Mouse (Mus musculus): ENCODE measurements at regions not wholly inside any gene's neighbourhood (a gene's known extent, or its start where the extent isn't known, plus 50 kb on each side); places are given as distances from the start of the nearest gene placed in this dataset.

DNA sequence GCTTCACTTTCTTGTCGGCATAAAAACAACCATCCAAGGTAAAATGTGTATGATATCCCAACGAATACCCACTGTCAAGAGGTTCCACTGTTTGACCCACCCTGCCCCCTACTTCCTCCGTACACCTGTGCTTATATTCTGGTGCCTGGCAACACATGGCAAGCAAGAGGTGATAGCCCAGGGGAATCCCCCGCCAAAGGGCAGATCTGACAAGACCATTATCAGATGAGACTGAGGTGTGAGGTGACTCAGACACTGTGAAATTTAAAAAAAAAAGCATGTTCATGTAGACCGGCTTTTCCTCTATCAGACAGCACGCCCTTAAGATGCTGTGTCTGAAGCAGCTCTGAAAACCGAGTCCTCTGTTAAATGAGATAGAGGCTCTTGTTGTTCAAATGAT is 89.4 kb upstream of the Bach2 start:
- ATAC-seq (ENCODE audit: low FRiP score, low read depth) (no peak), DNase-seq (ENCODE audit: low spot score) (no peak)
- H3K4me3 ChIP-seq (replicated peaks; ENCODE audit: low read length), result no peak overlapping the region
- no peaks in the 10 kb centered on the region for H3K36me3 ChIP-seq (ENCODE audit: control insufficient read depth, insufficient read depth, low read length)
- H3K4me1 ChIP-seq (ENCODE audit: control insufficient read depth, insufficient read depth, low read length), result peaks cover 12% of the 10 kb centered on the region
- no peaks in the 10 kb centered on the region for H3K27me3 ChIP-seq (ENCODE audit: control insufficient read depth, insufficient read depth, low read length)
- H3K27ac ChIP-seq (replicated peaks; ENCODE audit: low read depth, low read length), result no peak overlapping the region
- H3K9ac ChIP-seq (ENCODE audit: low read depth, low read length, severe bottlenecking), result no peak overlapping the region
- WGBS, result 86% methylated on average over 7 of the region's 7 CpGs
- no peaks in the 10 kb centered on the region for H3K9me3 ChIP-seq (ENCODE audit: control insufficient read depth, low read length)
- no peak overlapping the region for H3K4me2 ChIP-seq (replicated peaks; ENCODE audit: low read depth, low read length, severe bottlenecking)
- no peak for TF ChIP-seq POLR2A (IDR thresholded peaks at IDR 0.05; ENCODE audit: borderline replicate concordance, extremely low read depth, insufficient read depth, insufficient read length)

DNA sequence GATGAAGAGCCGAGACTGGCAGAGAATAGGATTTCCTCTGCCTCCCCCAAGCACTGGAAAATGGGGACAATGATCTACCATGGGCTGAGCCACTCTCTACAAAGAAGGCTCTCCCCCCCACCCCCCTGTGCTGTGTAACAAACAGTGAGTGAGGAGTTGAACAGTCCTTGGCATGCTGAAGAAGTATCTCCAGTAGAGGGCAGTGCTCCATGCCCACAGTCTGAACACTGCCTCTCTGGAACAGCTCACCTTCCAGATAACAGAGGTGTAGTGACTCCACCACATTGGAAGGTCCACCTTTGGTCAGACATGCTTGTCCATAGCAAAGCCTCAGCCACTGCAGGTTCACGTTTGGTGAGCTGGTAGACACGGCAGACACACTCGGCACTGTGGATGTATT is 85.2 kb upstream of the Bach2 start:
- no peak overlapping the region for H3K9ac ChIP-seq (ENCODE audit: low read depth, low read length, severe bottlenecking)
- no peak overlapping the region for H3K4me2 ChIP-seq (replicated peaks; ENCODE audit: low read depth, low read length, severe bottlenecking)
- H3K4me3 ChIP-seq (replicated peaks; ENCODE audit: low read length), result no peak overlapping the region
- 77% methylated on average over 4 of the region's 4 CpGs for WGBS
- DNase-seq (ENCODE audit: low spot score) (peak; percentile 55), ATAC-seq (ENCODE audit: low FRiP score, low read depth) (no peak; the same call in 1 of the 2 replicates)
- TF ChIP-seq POLR2A (IDR thresholded peaks at IDR 0.05; ENCODE audit: borderline replicate concordance, extremely low read depth, insufficient read depth, insufficient read length), result no peak
- peaks cover 20% of the 10 kb centered on the region for H3K4me1 ChIP-seq (ENCODE audit: control insufficient read depth, insufficient read depth, low read length)
- no peaks in the 10 kb centered on the region for H3K36me3 ChIP-seq (ENCODE audit: control insufficient read depth, insufficient read depth, low read length)
- H3K27ac ChIP-seq (replicated peaks; ENCODE audit: low read depth, low read length), result no peak overlapping the region
- no peaks in the 10 kb centered on the region for H3K27me3 ChIP-seq (ENCODE audit: control insufficient read depth, insufficient read depth, low read length)
- no peaks in the 10 kb centered on the region for H3K9me3 ChIP-seq (ENCODE audit: control insufficient read depth, low read length)

DNA sequence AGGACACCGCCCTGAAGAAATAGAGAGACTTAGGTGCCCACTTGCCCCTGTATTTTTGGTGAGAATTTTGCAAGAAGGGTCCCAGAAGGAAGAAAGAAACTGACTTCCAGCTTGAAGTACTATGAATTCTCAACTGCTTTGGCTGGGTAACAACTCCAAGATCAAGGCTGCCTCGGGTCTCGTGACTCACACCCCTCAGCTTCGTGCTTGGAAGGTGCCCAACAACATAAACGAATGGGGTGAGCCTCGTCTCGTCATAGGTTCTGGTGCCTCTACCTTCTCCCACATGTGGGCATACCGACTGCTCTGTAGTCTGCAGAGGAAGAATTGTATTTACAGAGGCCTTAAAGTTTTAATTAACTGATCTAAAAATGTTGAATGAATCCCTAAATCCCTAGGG is 81.6 kb upstream of the Bach2 start:
- TF ChIP-seq POLR2A (IDR thresholded peaks at IDR 0.05; ENCODE audit: borderline replicate concordance, extremely low read depth, insufficient read depth, insufficient read length), result no peak
- H3K9ac ChIP-seq (ENCODE audit: low read depth, low read length, severe bottlenecking), result no peak overlapping the region
- H3K36me3 ChIP-seq (ENCODE audit: control insufficient read depth, insufficient read depth, low read length), result no peaks in the 10 kb centered on the region
- no peak overlapping the region for H3K4me3 ChIP-seq (replicated peaks; ENCODE audit: low read length)
- DNase-seq (ENCODE audit: low spot score) (peak; percentile 24), ATAC-seq (ENCODE audit: low FRiP score, low read depth) (no peak)
- no peaks in the 10 kb centered on the region for H3K9me3 ChIP-seq (ENCODE audit: control insufficient read depth, low read length)
- H3K4me2 ChIP-seq (replicated peaks; ENCODE audit: low read depth, low read length, severe bottlenecking), result no peak overlapping the region
- 40% methylated on average over 8 of the region's 8 CpGs for WGBS
- peaks cover 16% of the 10 kb centered on the region for H3K4me1 ChIP-seq (ENCODE audit: control insufficient read depth, insufficient read depth, low read length)
- H3K27me3 ChIP-seq (ENCODE audit: control insufficient read depth, insufficient read depth, low read length), result no peaks in the 10 kb centered on the region
- no peak overlapping the region for H3K27ac ChIP-seq (replicated peaks; ENCODE audit: low read depth, low read length)

DNA sequence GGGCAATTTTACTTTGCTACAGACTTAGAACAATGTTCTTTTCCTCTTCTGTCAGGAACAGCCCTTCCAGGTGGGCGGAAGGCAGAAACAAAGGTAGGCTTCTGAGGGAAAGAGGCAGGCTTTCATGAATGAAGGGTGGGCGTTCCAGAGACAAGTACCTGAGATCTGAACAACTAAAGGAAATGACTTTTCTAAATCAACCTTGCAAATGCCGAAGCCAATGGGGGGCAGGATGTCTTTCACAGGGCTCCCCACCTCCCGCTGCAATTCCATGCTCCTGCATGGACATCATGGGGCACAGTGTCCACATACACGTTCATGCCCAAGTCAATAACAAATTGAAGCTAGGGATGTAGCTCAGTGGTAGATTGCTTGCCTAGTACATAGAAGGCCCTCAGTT is 80.2 kb upstream of the Bach2 start:
- no peak overlapping the region for H3K27ac ChIP-seq (replicated peaks; ENCODE audit: low read depth, low read length)
- no peak for TF ChIP-seq POLR2A (IDR thresholded peaks at IDR 0.05; ENCODE audit: borderline replicate concordance, extremely low read depth, insufficient read depth, insufficient read length)
- WGBS, result 47% methylated on average over 5 of the region's 5 CpGs

DNA sequence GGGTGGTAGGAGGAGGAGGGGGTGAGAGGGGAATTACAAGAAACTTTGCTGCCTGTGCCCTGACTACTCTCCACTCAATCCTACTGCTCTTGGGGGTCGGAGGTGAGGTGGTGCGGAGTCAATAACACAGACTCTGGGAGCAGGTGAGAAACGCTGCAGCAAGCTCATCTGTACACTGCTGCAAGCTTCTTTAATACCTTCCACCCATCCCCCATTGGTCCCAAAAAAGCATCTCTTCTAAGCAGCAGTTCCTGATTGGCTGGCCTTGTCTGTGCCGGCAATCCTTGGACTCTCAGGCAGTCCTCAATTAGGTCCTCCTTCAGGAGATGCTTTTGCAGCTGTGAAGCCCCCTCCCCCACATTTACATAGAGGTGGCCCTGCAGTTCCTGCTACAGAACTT is 79.7 kb upstream of the Bach2 start:
- ATAC-seq (ENCODE audit: low FRiP score, low read depth) (no peak), DNase-seq (ENCODE audit: low spot score) (no peak)
- Histone ChIP-seq H3K4me1 (ENCODE audit: control insufficient read depth, insufficient read depth, low read length) (peaks cover 15% of the 10 kb centered on the region), H3K27ac (replicated peaks; ENCODE audit: low read depth, low read length) (no peak overlapping the region), H3K4me3 (replicated peaks; ENCODE audit: low read length) (no peak overlapping the region), H3K9me3 (ENCODE audit: control insufficient read depth, low read length) (no peaks in the 10 kb centered on the region), H3K36me3 (ENCODE audit: control insufficient read depth, insufficient read depth, low read length) (no peaks in the 10 kb centered on the region), H3K27me3 (ENCODE audit: control insufficient read depth, insufficient read depth, low read length) (no peaks in the 10 kb centered on the region), H3K9ac (ENCODE audit: low read depth, low read length, severe bottlenecking) (no peak overlapping the region), H3K4me2 (replicated peaks; ENCODE audit: low read depth, low read length, severe bottlenecking) (no peak overlapping the region)
- TF ChIP-seq POLR2A (IDR thresholded peaks at IDR 0.05; ENCODE audit: borderline replicate concordance, extremely low read depth, insufficient read depth, insufficient read length), result no peak
- WGBS, result 41% methylated on average over 4 of the region's 4 CpGs

More for the DNA sequence above, 80.2 kb upstream of the Bach2 start:
- no peaks in the 10 kb centered on the region for H3K36me3 ChIP-seq (ENCODE audit: control insufficient read depth, insufficient read depth, low read length)
- peaks cover 15% of the 10 kb centered on the region for H3K4me1 ChIP-seq (ENCODE audit: control insufficient read depth, insufficient read depth, low read length)
- H3K4me2 ChIP-seq (replicated peaks; ENCODE audit: low read depth, low read length, severe bottlenecking), result no peak overlapping the region
- DNase-seq (ENCODE audit: low spot score), result no peak
- ATAC-seq (ENCODE audit: low FRiP score, low read depth), result no peak
- H3K4me3 ChIP-seq (replicated peaks; ENCODE audit: low read length), result no peak overlapping the region
- no peaks in the 10 kb centered on the region for H3K9me3 ChIP-seq (ENCODE audit: control insufficient read depth, low read length)
- no peaks in the 10 kb centered on the region for H3K27me3 ChIP-seq (ENCODE audit: control insufficient read depth, insufficient read depth, low read length)
- no peak overlapping the region for H3K9ac ChIP-seq (ENCODE audit: low read depth, low read length, severe bottlenecking)

DNA sequence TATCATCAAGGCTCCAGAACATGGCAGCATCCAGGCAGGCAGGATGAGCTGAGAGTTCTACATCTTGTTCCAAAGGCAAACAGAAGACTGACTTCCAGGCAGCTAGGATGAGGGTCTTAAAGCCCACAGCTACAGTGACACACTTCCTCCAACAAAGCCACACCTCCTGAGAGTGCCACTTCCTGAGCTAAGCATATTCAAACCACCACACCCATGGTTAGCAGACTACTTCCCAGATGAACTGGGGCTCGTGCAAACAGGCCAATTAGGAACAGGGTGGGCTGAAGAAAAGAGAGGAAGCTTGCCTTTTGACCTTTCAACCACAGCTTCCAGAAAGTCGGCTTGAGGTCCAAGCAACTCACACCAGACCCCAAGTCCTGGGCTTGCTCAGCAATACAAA is 77.8 kb upstream of the Bach2 start:
- 36% methylated on average over 2 of the region's 2 CpGs for WGBS
- Histone ChIP-seq H3K4me1 (ENCODE audit: control insufficient read depth, insufficient read depth, low read length) (peaks cover 18% of the 10 kb centered on the region), H3K9ac (ENCODE audit: low read depth, low read length, severe bottlenecking) (no peak overlapping the region), H3K36me3 (ENCODE audit: control insufficient read depth, insufficient read depth, low read length) (no peaks in the 10 kb centered on the region), H3K27me3 (ENCODE audit: control insufficient read depth, insufficient read depth, low read length) (no peaks in the 10 kb centered on the region), H3K27ac (replicated peaks; ENCODE audit: low read depth, low read length) (no peak overlapping the region), H3K4me3 (replicated peaks; ENCODE audit: low read length) (no peak overlapping the region), H3K4me2 (replicated peaks; ENCODE audit: low read depth, low read length, severe bottlenecking) (no peak overlapping the region), H3K9me3 (ENCODE audit: control insufficient read depth, low read length) (no peaks in the 10 kb centered on the region)
- ATAC-seq (ENCODE audit: low FRiP score, low read depth) (no peak), DNase-seq (ENCODE audit: low spot score) (no peak)
- no peak for TF ChIP-seq POLR2A (IDR thresholded peaks at IDR 0.05; ENCODE audit: borderline replicate concordance, extremely low read depth, insufficient read depth, insufficient read length)
